In genomic region chr3:79559773-79560045, GRCm38 (mm10) we compare ENCODE assay signal across 11 mouse cellular contexts. TPM values are rescaled to one million over a fixed set of nuclear protein-coding genes. Genes with fewer than 3 reads are reported as not detected.
A peak's percentile ranks its signal among the peaks of the same experiment; 100 is the strongest.
DNase-seq lines count a peak whose midpoint lies in the region; ATAC-seq and TF ChIP-seq lines count a peak whose summit lies in the region.
"Had no signal": no experiment of that assay in that cellular context is flagged by ENCODE, and none has a peak within 500 bp of the region (broad histone marks: within the 10 kb centered on the region; RNA-seq: fewer than 3 reads in every experiment).

No protein-coding gene starts in this region.

- DNase-seq in frontal cortex, postnatal 36 days (ENCODE audit: low spot score in 2 of 2), result no peak
- no peak for DNase-seq in left cerebral cortex, adult 2 months (ENCODE audit: extremely low spot score in 1 of 2, low spot score in 2 of 2)
- DNase-seq in left cerebral cortex, postnatal 10 days (ENCODE audit: extremely low spot score in 1 of 2, low spot score in 2 of 2), result no peak
- DNase-seq in right cerebral cortex, postnatal 25 days, result no peak
- DNase-seq in gastrocnemius, postnatal 25 days, result no peak
- DNase-seq: thymus, postnatal 4 days had no signal

- no peaks in the 10 kb centered on the region for H3K9me3 ChIP-seq in intestine, embryonic 16.5 days (ENCODE audit: control insufficient read depth, low read length)
- H3K9me3 ChIP-seq: midbrain, embryonic 13.5 days had no signal

- no peaks in the 10 kb centered on the region for H3K36me3 ChIP-seq in intestine, embryonic 16.5 days (ENCODE audit: control insufficient read depth, insufficient read depth, low read length)
- H3K36me3 ChIP-seq in macrophage (ENCODE audit: inconsistent target), result peaks cover 10% of the 10 kb centered on the region; the same call in 1 of the 2 replicates
- H3K36me3 ChIP-seq: midbrain, embryonic 13.5 days had no signal

- WGBS in intestine, embryonic 16.5 days, result 67% methylated on average over 5 of the region's 5 CpGs
- WGBS in macrophage (ENCODE audit: missing documents), result 53% methylated on average over 4 of the region's 5 CpGs

- H3K4me3 ChIP-seq in left cerebral cortex, adult 2 months, result no peak overlapping the region
- H3K4me3 ChIP-seq in intestine, embryonic 16.5 days (ENCODE audit: low read length), result no peak overlapping the region
- H3K4me3 ChIP-seq in macrophage (ENCODE audit: inconsistent target), result no peak overlapping the region
- H3K4me3 ChIP-seq: midbrain, embryonic 13.5 days had no signal

- no peak overlapping the region for H3K9ac ChIP-seq in intestine, embryonic 16.5 days (ENCODE audit: low read depth, low read length)
- H3K9ac ChIP-seq: liver, embryonic 14.5 days; midbrain, embryonic 13.5 days had no signal

- no peak overlapping the region for H3K4me2 ChIP-seq in intestine, embryonic 16.5 days (ENCODE audit: low read depth, low read length)
- H3K4me2 ChIP-seq: midbrain, embryonic 13.5 days had no signal

- peaks cover 10% of the 10 kb centered on the region for H3K4me1 ChIP-seq in intestine, embryonic 16.5 days (ENCODE audit: control insufficient read depth, insufficient read depth, low read length)
- H3K4me1 ChIP-seq: midbrain, embryonic 13.5 days had no signal

- ATAC-seq in frontal cortex, adult (ENCODE audit: low TSS enrichment), result peak; percentile 20; the same call in 1 of the 2 replicates
- ATAC-seq in intestine, embryonic 16.5 days, result no peak
- ATAC-seq: midbrain, embryonic 13.5 days had no signal

- peak overlapping the region; percentile 0; the same call in 1 of the 2 replicates for H3K27ac ChIP-seq in left cerebral cortex, adult 2 months
- H3K27ac ChIP-seq in intestine, embryonic 16.5 days (ENCODE audit: low read length), result peak overlapping the region; percentile 30; the same call in 1 of the 2 replicates
- H3K27ac ChIP-seq in macrophage, result peak overlapping the region; percentile 54
- H3K27ac ChIP-seq: liver, embryonic 14.5 days; midbrain, embryonic 13.5 days had no signal

- H3K27me3 ChIP-seq in intestine, embryonic 16.5 days (replicated peaks; ENCODE audit: control insufficient read depth, insufficient read depth, low read length), result no peaks in the 10 kb centered on the region
- H3K27me3 ChIP-seq: midbrain, embryonic 13.5 days had no signal

- peaks cover 100% of the 10 kb centered on the region for H3K79me2 ChIP-seq in macrophage (ENCODE audit: inconsistent target)

- intact Hi-C loops in left cerebral cortex, adult 2 months (cut with DNase I), result loop anchor here (10.0 kb wide), 1 partner anchor 45 kb away; no protein-coding TSS in a partner anchor
- intact Hi-C loops in left cerebral cortex, postnatal 10 days (cut with DNase I), result loop anchor here (10.0 kb wide), 1 partner anchor 275 kb away; the partner anchor contains the start of gene Rapgef2

- TF ChIP-seq CTCF in left cerebral cortex, adult 2 months (IDR thresholded peaks at IDR 0.05), result no peak

RNA-seq across cellular contexts. Expression of gene Fnip2, which starts 7.9 kb away (rescaled TPM):
- total RNA-seq in left cerebral cortex, adult 2 months (2021), result 10 to 100 TPM; 17.7 to 20.2 TPM
- total RNA-seq in left cerebral cortex, postnatal 10 days (2021), result 10 to 100 TPM; 21.6 to 23.1 TPM
- 2.4 and 2.8 TPM in 2 replicates for polyA plus RNA-seq in intestine, embryonic 16.5 days (2015; fragmentation: Nextera tagmentation; extraction: Ambion mirVana)
- 1,000 to 10,000 TPM in 9 of 26 experiments, 100 to 1,000 TPM in 17; 297 to 1,489 (median 906) TPM for total RNA-seq in macrophage (2018; cell fraction: chromatin; rRNA removed)
- total RNA-seq in macrophage (2018; cell fraction: cytosol; rRNA removed), result 100 to 1,000 TPM; 110 to 449 (median 248) TPM
- total RNA-seq in macrophage (2018; cell fraction: nucleus; rRNA removed), result 1,000 to 10,000 TPM in 1 of 26 experiments, 100 to 1,000 TPM in 25; 324 to 1,078 (median 679) TPM
- polyA plus RNA-seq in macrophage (2018), result 87.1 to 150 TPM (median 126 TPM) in 3 replicates
- 1 to 10 TPM; 3.9 to 4.4 TPM for total RNA-seq in gastrocnemius, postnatal 25 days (2021)

RNA-seq across cellular contexts. Expression of gene Ppid, which starts 31.4 kb away (rescaled TPM):
- total RNA-seq in left cerebral cortex, adult 2 months (2021), result 10 to 100 TPM; 67.2 to 73.7 TPM
- 10 to 100 TPM; 66.0 to 68.2 TPM for total RNA-seq in left cerebral cortex, postnatal 10 days (2021)
- polyA plus RNA-seq in intestine, embryonic 16.5 days (2015; fragmentation: Nextera tagmentation; extraction: Ambion mirVana), result 130 and 142 TPM in 2 replicates
- total RNA-seq in macrophage (2018; cell fraction: chromatin; rRNA removed), result 100 to 1,000 TPM in 9 of 26 experiments, 10 to 100 TPM in 17; 63.0 to 144 (median 94.2) TPM
- total RNA-seq in macrophage (2018; cell fraction: cytosol; rRNA removed), result 10 to 100 TPM in 21 of 26 experiments, 1 to 10 TPM in 5; 7.4 to 21.1 (median 14.3) TPM
- total RNA-seq in macrophage (2018; cell fraction: nucleus; rRNA removed), result 100 to 1,000 TPM in 5 of 26 experiments, 10 to 100 TPM in 21; 31.0 to 137 (median 61.1) TPM
- polyA plus RNA-seq in macrophage (2018), result 25.8 to 37.9 TPM (median 37.4 TPM) in 3 replicates
- 10 to 100 TPM; 34.6 to 42.5 TPM for total RNA-seq in gastrocnemius, postnatal 25 days (2021)

Comparison
In these comparisons a context has a peak if more than half of its experiments do, and no peak if none do; other contexts are left out.
1. H3K27ac ChIP-seq: peak in every context shown above with its lines; median percentile 54 in macrophage; 30 in intestine, embryonic 16.5 days; 0 in left cerebral cortex, adult 2 months.